In genomic region chr2:167246704-167247103, GRCm38 (mm10) we compare ENCODE assay signal across 26 mouse cellular contexts. TPM values are rescaled to one million over a fixed set of nuclear protein-coding genes. Genes with fewer than 3 reads are reported as not detected.
"Had no signal": no experiment of that assay in that cellular context is flagged by ENCODE, and none has a peak within 500 bp of the region (broad histone marks: within the 10 kb centered on the region; RNA-seq: fewer than 3 reads in every experiment).

No protein-coding gene starts in this region.

- H3K27me3 ChIP-seq: heart, embryonic 13.5 days; hindbrain, embryonic 13.5 days; hindbrain, embryonic 15.5 days; limb, embryonic 13.5 days had no signal

- ATAC-seq: forebrain, postnatal 0 days; hindbrain, postnatal 0 days; intestine, embryonic 16.5 days had no signal

- H3K9me3 ChIP-seq: heart, embryonic 15.5 days; hindbrain, embryonic 13.5 days; hindbrain, embryonic 15.5 days; kidney, embryonic 15.5 days; limb, embryonic 13.5 days had no signal

- H3K4me3 ChIP-seq: heart, adult 2 months; heart, embryonic 13.5 days; heart, embryonic 15.5 days; hindbrain, embryonic 13.5 days; hindbrain, embryonic 15.5 days; kidney, embryonic 15.5 days; limb, embryonic 13.5 days had no signal

- DNase-seq: forebrain, postnatal 0 days; gastrocnemius, postnatal 14 days; gastrocnemius, postnatal 36 days; heart, adult 11 months; heart, adult 2 months; heart, postnatal 14 days; heart, postnatal 36 days; kidney, adult 11 months; kidney, adult 2 months; kidney, adult 9 months; kidney, postnatal 14 days; kidney, postnatal 36 days; layer of hippocampus, adult 9-11 months; layer of hippocampus, postnatal 36 days; left cerebral cortex, postnatal 4 days had no signal

- H3K9ac ChIP-seq: forebrain, postnatal 0 days; heart, embryonic 13.5 days; heart, embryonic 15.5 days; hindbrain, embryonic 13.5 days; hindbrain, embryonic 15.5 days; kidney, embryonic 15.5 days; limb, embryonic 13.5 days had no signal

- H3K27ac ChIP-seq: heart, adult 2 months; heart, embryonic 13.5 days; heart, embryonic 15.5 days; hindbrain, embryonic 13.5 days; hindbrain, embryonic 15.5 days; hindbrain, postnatal 0 days; kidney, embryonic 15.5 days; kidney, postnatal 0 days; limb, embryonic 13.5 days had no signal

- H3K36me3 ChIP-seq: heart, embryonic 13.5 days; heart, embryonic 15.5 days; hindbrain, embryonic 13.5 days; hindbrain, embryonic 15.5 days; kidney, embryonic 15.5 days; limb, embryonic 13.5 days had no signal

- H3K4me1 ChIP-seq: hindbrain, embryonic 15.5 days had no signal

- H3K4me2 ChIP-seq: heart, embryonic 11.5 days; heart, embryonic 13.5 days; heart, embryonic 15.5 days; hindbrain, embryonic 13.5 days; hindbrain, embryonic 15.5 days; kidney, embryonic 15.5 days; limb, embryonic 13.5 days had no signal

RNA-seq across cellular contexts. Expression of gene Ptgis, which starts 6.3 kb away (rescaled TPM):
- total RNA-seq: hematopoietic stem cell, adult 5-6 weeks had no signal
